Mouse (Mus musculus) liver, adult 2 months (tissue): ENCODE data around the gene Avpr1b.

Source experiments
- CTCF ChIP-seq: fragments of 200-500 bp; IDR thresholded peaks from 2 replicates; pipeline ENCODE4 v1.5.1; 2011; ENCODE audit warnings: low read depth, low read length, control low read depth
- POLR2A ChIP-seq: fragments of 200-500 bp; IDR thresholded peaks from 2 replicates; pipeline ENCODE4 v1.6.1; 2011; ENCODE audit warnings: low read length, control low read depth; ENCODE audit not compliant: insufficient read depth; ENCODE audit errors: extremely low read depth

DNA sequence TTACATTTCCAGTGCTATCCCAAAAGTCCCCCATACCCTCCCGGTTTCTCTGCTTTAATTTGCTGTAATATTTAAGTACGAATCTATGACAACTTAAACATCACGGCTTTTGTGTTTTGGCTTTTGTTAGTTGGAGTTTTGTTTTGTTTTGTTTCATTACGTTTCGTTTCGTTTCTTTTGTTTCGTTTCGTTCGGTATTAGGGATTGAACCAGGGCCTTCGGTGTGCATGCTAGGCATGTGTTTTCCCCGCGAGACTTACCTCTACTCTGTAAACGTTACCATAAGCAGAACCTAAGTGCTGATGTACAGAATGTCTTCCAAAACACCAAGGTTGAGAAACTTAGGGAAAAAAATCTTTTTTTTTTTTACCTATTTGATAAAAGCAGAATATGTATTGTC, 42.5 kb downstream of the Avpr1b start:
- TF ChIP-seq CTCF (no peak), POLR2A (no peak)
